Mouse (Mus musculus) myocyte (in vitro differentiated cells): ENCODE data around the gene Cfl1. TPM values are rescaled to one million over a fixed set of nuclear protein-coding genes. Genes with fewer than 3 reads are reported as not detected.

ENCODE experiments used
- H3K27me3 ChIP-seq: one replicate; pipeline ENCODE4 v1.6.1; 2011; ENCODE audit not compliant: control insufficient read depth, insufficient read depth, insufficient read length
- H3K36me3 ChIP-seq: one replicate; pipeline ENCODE4 v1.6.1; 2011; ENCODE audit not compliant: control insufficient read depth, insufficient read depth
- H3K4me2 ChIP-seq: one replicate; pipeline ENCODE4 v1.6.1; 2011; ENCODE audit warnings: low read depth, control low read depth
- H3K4me3 ChIP-seq: one replicate; pipeline ENCODE4 v1.5.1; 2011; ENCODE audit warnings: mild to moderate bottlenecking, control low read depth, moderate library complexity
- H3K79me2 ChIP-seq: one replicate; pipeline ENCODE4 v1.6.1; 2011; ENCODE audit not compliant: control insufficient read depth, insufficient read depth
- H3ac ChIP-seq: one replicate; pipeline ENCODE4 v1.6.1; 2011; ENCODE audit not compliant: control insufficient read depth, insufficient read length
- CEBPB ChIP-seq: IDR thresholded peaks from 2 replicates; pipeline ENCODE4 v1.6.1; 2011; ENCODE audit warnings: mild to moderate bottlenecking, moderate library complexity; ENCODE audit not compliant: poor library complexity, insufficient read depth, severe bottlenecking
- E2F4 ChIP-seq: IDR thresholded peaks from one replicate; pipeline ENCODE4 v1.6.1; 2011; ENCODE audit warnings: mild to moderate bottlenecking, control low read depth, moderate library complexity; ENCODE audit not compliant: insufficient read depth
- MAX ChIP-seq: IDR thresholded peaks from one replicate; pipeline ENCODE4 v1.6.1; 2011; ENCODE audit warnings: low read depth, mild to moderate bottlenecking, control low read depth
- MYOD1 ChIP-seq, 3 experiments: IDR thresholded peaks; one replicate each; pipeline ENCODE4 v1.6.1; 2011; ENCODE audit warnings: control low read depth in 2 of 3, low read depth in 2 of 3, mild to moderate bottlenecking in 2 of 3, moderate library complexity in 1 of 3; ENCODE audit not compliant: insufficient read length in 2 of 3, control insufficient read depth in 1 of 3
- MYOG ChIP-seq, 3 experiments: IDR thresholded peaks; one replicate each; pipeline ENCODE4 v1.6.1; 2011; ENCODE audit warnings: control low read depth in 2 of 3, low read depth in 2 of 3, mild to moderate bottlenecking in 2 of 3; ENCODE audit not compliant: insufficient read length in 2 of 3, control insufficient read depth in 1 of 3, insufficient read depth in 1 of 3
- POLR2A ChIP-seq: IDR thresholded peaks from one replicate; pipeline ENCODE4 v1.6.1; 2011; ENCODE audit warnings: low read depth, mild to moderate bottlenecking, control low read depth, moderate library complexity; ENCODE audit not compliant: insufficient read length
- POLR2AphosphoS2 ChIP-seq: IDR thresholded peaks from one replicate; pipeline ENCODE4 v1.6.1; 2011; ENCODE audit warnings: low read depth, control low read depth; ENCODE audit not compliant: insufficient read length
- REST ChIP-seq: IDR thresholded peaks from one replicate; pipeline ENCODE4 v1.6.1; 2011; ENCODE audit warnings: mild to moderate bottlenecking, control low read depth, moderate library complexity; ENCODE audit not compliant: insufficient read depth, insufficient read length
- SRF ChIP-seq: IDR thresholded peaks from one replicate; pipeline ENCODE4 v1.6.1; 2011; ENCODE audit warnings: low read depth; ENCODE audit not compliant: control insufficient read depth, insufficient read length
- TCF12 ChIP-seq: IDR thresholded peaks from one replicate; pipeline ENCODE4 v1.6.1; 2011; ENCODE audit warnings: mild to moderate bottlenecking, control low read depth; ENCODE audit not compliant: poor library complexity, insufficient read depth, severe bottlenecking
- TCF3 ChIP-seq: IDR thresholded peaks from one replicate; pipeline ENCODE4 v1.6.1; 2011; ENCODE audit warnings: low read depth, control low read depth; ENCODE audit not compliant: insufficient read length
- USF1 ChIP-seq: IDR thresholded peaks from one replicate; pipeline ENCODE4 v1.6.1; 2011; ENCODE audit warnings: low read depth, mild to moderate bottlenecking, control low read depth, moderate library complexity
- polyA plus RNA-seq: library from polyadenylated mRNA; unstranded; fragments of >200 nt; fragmentation: generic; extraction: Trizol; gene quantifications from one replicate; pipeline ENCODE4 v1.2.1, GENCODE M21; 2012; ENCODE audit warnings: missing spikeins

Cfl1 gene
- polyA plus RNA-seq, 1 experiment, result 948 TPM

DNA sequence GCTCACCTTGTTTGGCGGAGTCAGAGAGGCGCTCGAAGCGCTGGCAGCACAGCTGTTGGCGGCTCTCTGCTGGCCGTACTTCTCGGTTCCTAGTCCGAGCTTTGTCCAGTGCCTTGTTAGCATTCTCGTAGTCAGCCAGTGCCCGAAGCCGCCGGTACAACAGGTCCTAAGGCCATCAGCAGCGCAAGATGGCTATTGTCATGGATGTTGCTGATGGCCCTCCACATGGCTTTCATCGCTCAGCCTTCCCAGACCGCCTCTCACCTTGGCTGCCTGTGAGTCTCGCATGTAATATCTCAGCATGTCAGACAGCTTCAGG, 5.8 kb downstream of the Cfl1 start:
- H3K4me2 ChIP-seq, result no peak overlapping the region
- H3K79me2 ChIP-seq, result peaks cover 29% of the 10 kb centered on the region
- TF ChIP-seq TCF12, result no peak
- no peak for TF ChIP-seq REST
- peak; percentile 62 for TF ChIP-seq POLR2AphosphoS2
- TF ChIP-seq POLR2A, result peak; percentile 44
- no peak overlapping the region for H3K4me3 ChIP-seq
- peaks cover 38% of the 10 kb centered on the region for H3K36me3 ChIP-seq
- no peaks in the 10 kb centered on the region for H3K27me3 ChIP-seq
- no peak overlapping the region for H3ac ChIP-seq

DNA sequence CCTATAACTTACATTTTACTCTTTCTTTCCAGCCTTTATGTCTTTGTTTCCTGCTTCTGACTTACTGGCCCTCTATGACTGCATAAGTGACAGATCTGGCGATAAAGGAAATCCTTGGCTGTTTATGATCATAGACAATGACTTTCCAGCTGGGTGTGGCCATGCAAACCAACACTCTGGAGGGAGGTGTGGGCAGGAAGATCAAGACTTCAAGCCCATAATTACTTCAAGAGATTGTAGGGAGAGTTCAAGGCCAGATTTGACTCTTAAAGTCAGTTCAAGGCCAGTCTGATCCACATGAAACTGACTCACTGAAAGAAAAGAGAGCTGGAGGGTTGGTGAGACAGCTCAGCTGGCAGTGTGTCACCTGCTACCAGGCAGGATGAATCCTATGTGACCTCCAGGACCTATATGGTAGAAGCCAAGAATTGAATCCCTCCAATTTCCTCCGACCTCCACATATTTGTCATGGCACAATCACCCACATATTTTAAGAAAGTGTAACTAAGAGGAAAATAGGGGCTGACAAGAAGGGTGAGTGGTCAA, 10.1 kb downstream of the Cfl1 start:
- Histone ChIP-seq H3ac (no peak overlapping the region), H3K4me3 (no peak overlapping the region), H3K79me2 (no peaks in the 10 kb centered on the region), H3K36me3 (peaks cover 10% of the 10 kb centered on the region), H3K4me2 (no peak overlapping the region), H3K27me3 (no peaks in the 10 kb centered on the region)
- TF ChIP-seq POLR2AphosphoS2 (no peak), MAX (no peak), USF1 (no peak), E2F4 (no peak), SRF (no peak), TCF3 (no peak), POLR2A (no peak), REST (no peak), MYOG (IDR thresholded peaks at IDR 0.05; ENCODE audit: control insufficient read depth in 1 of 3, insufficient read depth in 1 of 3, insufficient read length in 2 of 3, low read depth in 2 of 3) (no peak), CEBPB (no peak), MYOD1 (IDR thresholded peaks at IDR 0.05; ENCODE audit: control insufficient read depth in 1 of 3, insufficient read length in 2 of 3, low read depth in 2 of 3) (no peak), TCF12 (no peak)

- no peak for TF ChIP-seq POLR2AphosphoS2
- TF ChIP-seq TCF12, result no peak
- no peak for TF ChIP-seq MYOD1 (IDR thresholded peaks at IDR 0.05; ENCODE audit: control insufficient read depth in 1 of 3, insufficient read length in 2 of 3, low read depth in 2 of 3)
- no peak for TF ChIP-seq REST
- TF ChIP-seq E2F4, result no peak
- TF ChIP-seq MAX, result no peak
- no peak for TF ChIP-seq POLR2A
- no peak for TF ChIP-seq TCF3
- Histone ChIP-seq H3K4me3 (no peak within 1 kb of the TSS), H3K27me3 (no peaks in the 10 kb centered on the region), H3K4me2 (no peak within 1 kb of the TSS), H3K36me3 (peaks cover 7% of the 10 kb centered on the region), H3ac (no peak within 1 kb of the TSS), H3K79me2 (no peaks in the 10 kb centered on the region)
Measured at GRCm38 (mm10) chr19:5503687-5504086, 13.4 kb downstream of the Cfl1 start, which contains the start of gene 1700020D05Rik. TSS of gene 1700020D05Rik (minus strand) at chr19:5503787.

- TF ChIP-seq SRF (no peak), CEBPB (no peak), E2F4 (no peak), MYOD1 (IDR thresholded peaks at IDR 0.05; ENCODE audit: control insufficient read depth in 1 of 3, insufficient read length in 2 of 3, low read depth in 2 of 3) (peak in 1 of 3 experiments; percentile 14), MYOG (IDR thresholded peaks at IDR 0.05; ENCODE audit: control insufficient read depth in 1 of 3, insufficient read depth in 1 of 3, insufficient read length in 2 of 3, low read depth in 2 of 3) (peak in 1 of 3 experiments; percentile 28), POLR2A (peak; percentile 51), TCF12 (no peak), REST (no peak), TCF3 (no peak), POLR2AphosphoS2 (peak; percentile 45), MAX (no peak), USF1 (peak; percentile 85)
- Histone ChIP-seq H3K4me2 (peak within 1 kb of the TSS; percentile 72), H3K36me3 (no peaks in the 10 kb centered on the region), H3ac (no peak within 1 kb of the TSS), H3K27me3 (no peaks in the 10 kb centered on the region), H3K79me2 (no peaks in the 10 kb centered on the region), H3K4me3 (peak within 1 kb of the TSS; percentile 30)
Measured at GRCm38 (mm10) chr19:5510031-5511026, 20.1 kb downstream of the Cfl1 start, which contains the start of gene Snx32. TSS of gene Snx32 (minus strand) at chr19:5510538.

DNA sequence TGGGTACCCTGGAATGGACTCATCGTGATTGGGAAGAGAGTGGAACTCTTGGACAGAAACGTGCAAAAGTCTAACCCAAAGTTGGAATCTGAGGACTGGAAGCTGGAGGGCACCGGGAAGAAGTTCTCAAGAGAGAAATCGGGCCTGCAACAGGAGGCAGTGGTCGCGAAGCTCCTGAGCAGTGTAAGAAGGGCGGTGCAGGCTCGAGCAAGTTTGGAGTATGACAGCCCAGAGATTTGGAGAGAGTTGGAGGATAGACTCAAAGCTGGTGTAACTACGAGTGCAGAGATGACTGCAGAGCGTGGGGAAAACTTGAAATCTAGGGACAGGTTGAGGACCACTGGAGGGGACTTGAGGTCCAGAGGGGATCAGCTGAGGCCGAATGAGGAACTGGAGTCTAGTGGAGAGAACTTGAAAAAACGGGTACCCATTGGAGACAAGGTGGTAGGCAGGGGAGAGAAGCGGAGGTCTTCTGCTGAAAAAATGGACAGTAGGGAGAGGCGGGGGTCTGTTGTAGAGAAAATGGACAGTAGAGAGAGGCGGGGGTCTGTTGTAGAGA, 20.9 kb downstream of the Cfl1 start:
- Histone ChIP-seq H3K4me2 (peak overlapping the region; percentile 68), H3K36me3 (no peaks in the 10 kb centered on the region), H3K4me3 (peak overlapping the region; percentile 30), H3K79me2 (no peaks in the 10 kb centered on the region), H3K27me3 (no peaks in the 10 kb centered on the region), H3ac (no peak overlapping the region)
- TF ChIP-seq E2F4 (no peak), USF1 (no peak), MAX (no peak), MYOG (IDR thresholded peaks at IDR 0.05; ENCODE audit: control insufficient read depth in 1 of 3, insufficient read depth in 1 of 3, insufficient read length in 2 of 3, low read depth in 2 of 3) (no peak), SRF (no peak), TCF3 (no peak), POLR2AphosphoS2 (no peak), POLR2A (no peak), REST (no peak)
